Mouse (Mus musculus) heart, embryonic 10.5 days (tissue): ENCODE data around the gene Josd1. TPM values are rescaled to one million over a fixed set of nuclear protein-coding genes. Genes with fewer than 3 reads are reported as not detected.

ENCODE experiments used
- DNase-seq: peaks from one replicate; pipeline ENCODE4 v3.0.0-alpha.2; 2017; ENCODE audit warnings: low spot score
- H3K27ac ChIP-seq: fragments of 300-500 bp; sonication (generic); 2 replicates; pipeline ENCODE4 v1.5.1; 2016; ENCODE audit warnings: mild to moderate bottlenecking
- H3K27me3 ChIP-seq: fragments of 300-500 bp; sonication (generic); 2 replicates; pipeline ENCODE4 v1.6.1; 2016; ENCODE audit warnings: mild to moderate bottlenecking; ENCODE audit not compliant: poor library complexity, insufficient read depth, severe bottlenecking
- H3K36me3 ChIP-seq: fragments of 300-500 bp; sonication (generic); 2 replicates; pipeline ENCODE4 v1.6.1; 2016; ENCODE audit warnings: mild to moderate bottlenecking, moderate library complexity
- H3K4me1 ChIP-seq: fragments of 300-500 bp; sonication (generic); 2 replicates; pipeline ENCODE4 v1.6.1; 2016; ENCODE audit warnings: mild to moderate bottlenecking
- H3K4me3 ChIP-seq: fragments of 300-500 bp; sonication (generic); 2 replicates; pipeline ENCODE4 v1.5.1; 2016; ENCODE audit warnings: mild to moderate bottlenecking, moderate library complexity
- H3K9me3 ChIP-seq: fragments of 300-500 bp; sonication (generic); 2 replicates; pipeline ENCODE4 v1.6.1; 2016; ENCODE audit warnings: mild to moderate bottlenecking, moderate library complexity
- WGBS: fragments of 180-500 bp; shearing (Covaris S2); methylation state at CpG from one replicate; pipeline ENCODE4 v1.1.7; 2016; 5-methylcytosine and 5-hydroxymethylcytosine counted together
- polyA plus RNA-seq: library from polyadenylated mRNA; unstranded; fragments of >200 nt; fragmentation: Nextera tagmentation; extraction: Ambion mirVana; gene quantifications from 2 replicates; pipeline ENCODE4 v1.2.1, GENCODE M21; 2016

The Josd1 gene
- polyA plus RNA-seq, 1 experiment from 2014 or later = 21.0 TPM

DNA sequence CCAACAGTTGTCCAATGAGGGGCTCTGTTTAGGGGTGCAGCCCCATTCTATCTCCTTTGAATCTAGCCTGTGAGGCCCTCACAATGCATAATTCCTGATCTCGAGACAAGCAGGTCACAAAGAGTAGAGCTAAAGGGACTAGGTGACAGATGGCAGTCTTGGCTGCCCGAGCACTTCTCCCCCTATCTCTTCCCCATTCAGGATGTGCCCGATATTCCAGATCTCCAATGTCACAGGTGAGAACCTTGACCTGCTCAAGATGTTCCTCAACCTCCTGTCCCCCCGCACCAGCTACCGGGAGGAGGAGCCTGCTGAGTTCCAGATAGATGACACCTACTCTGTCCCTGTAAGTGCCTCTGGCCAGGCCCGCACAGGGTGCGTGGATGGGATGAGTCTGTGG lies 27.9 kb upstream of the Josd1 start:
- H3K9me3 ChIP-seq = no peaks in the 10 kb centered on the region
- H3K27ac ChIP-seq = no peak overlapping the region
- no peak for DNase-seq
- WGBS = 89% methylated on average over 7 of the region's 7 CpGs
- no peaks in the 10 kb centered on the region for H3K27me3 ChIP-seq
- peaks cover 99% of the 10 kb centered on the region for H3K36me3 ChIP-seq
- no peaks in the 10 kb centered on the region for H3K4me1 ChIP-seq
- H3K4me3 ChIP-seq = no peak overlapping the region

DNA sequence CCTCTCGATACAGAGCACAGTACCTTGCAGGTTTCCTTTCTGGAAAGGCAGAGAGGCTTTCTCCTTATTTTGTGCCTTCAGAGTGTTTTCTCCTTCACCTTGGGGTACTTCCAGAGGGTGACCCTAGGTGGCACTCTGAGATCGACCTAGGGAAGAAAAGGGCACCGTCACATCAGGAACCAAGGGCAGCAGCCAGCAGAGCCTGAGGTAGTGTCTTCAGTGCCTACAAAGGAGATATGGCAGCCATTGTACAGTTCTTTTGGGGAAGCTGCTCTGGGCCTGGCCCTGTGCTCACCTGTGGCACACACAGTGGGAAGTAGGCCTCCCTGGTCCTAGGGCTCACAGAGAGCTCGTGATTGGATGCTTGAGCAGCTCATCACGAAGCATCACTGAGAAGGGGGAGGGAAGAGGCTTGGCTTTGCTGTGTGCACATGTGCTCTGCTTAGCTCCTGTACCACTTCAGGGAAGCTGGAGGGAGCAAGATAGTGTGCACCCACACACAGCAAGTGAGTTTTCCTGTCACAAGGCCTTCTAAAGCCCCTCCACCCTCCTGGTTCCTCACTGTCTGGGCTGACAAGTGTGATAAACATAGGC lies 20.6 kb upstream of the Josd1 start:
- Histone ChIP-seq H3K27ac (no peak overlapping the region), H3K36me3 (peaks cover 64% of the 10 kb centered on the region), H3K27me3 (no peaks in the 10 kb centered on the region), H3K9me3 (no peaks in the 10 kb centered on the region), H3K4me3 (no peak overlapping the region), H3K4me1 (peaks cover 9% of the 10 kb centered on the region; the same call in 1 of the 2 replicates)
- no peak for DNase-seq
- WGBS = 92% methylated on average over 5 of the region's 5 CpGs

DNA sequence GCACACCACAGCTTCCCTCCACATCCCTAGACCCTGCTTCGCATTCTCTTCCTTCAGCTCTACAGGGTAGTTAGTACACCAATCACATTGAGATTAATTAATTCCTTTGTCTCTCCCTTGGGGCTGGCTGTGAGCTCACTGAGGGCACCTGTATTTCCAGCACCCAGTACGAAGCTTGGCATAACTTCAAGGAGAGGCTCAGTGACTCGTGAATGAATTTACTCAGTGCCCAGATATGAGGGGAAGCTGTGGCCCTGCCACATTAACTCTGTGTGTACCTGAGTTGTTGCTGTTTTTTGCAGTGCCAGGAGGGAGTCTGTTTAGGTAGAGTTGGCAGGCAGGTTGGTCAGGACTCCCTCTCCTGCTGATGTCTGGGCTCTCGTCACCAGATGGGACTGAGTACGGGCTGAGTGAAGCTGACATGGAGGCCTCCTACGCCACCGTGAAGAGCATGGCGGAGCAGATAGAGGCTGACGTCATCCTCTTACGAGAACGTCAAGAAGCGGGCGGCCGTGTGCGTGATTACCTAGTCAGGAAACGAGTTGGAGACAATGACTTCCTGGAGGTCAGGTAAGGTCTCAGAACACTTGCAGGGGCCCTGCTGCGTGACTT lies 19.0 kb upstream of the Josd1 start:
- H3K36me3 ChIP-seq = peaks cover 48% of the 10 kb centered on the region
- no peak overlapping the region for H3K27ac ChIP-seq
- 84% methylated on average over 17 of the region's 17 CpGs for WGBS
- no peaks in the 10 kb centered on the region for H3K9me3 ChIP-seq
- H3K27me3 ChIP-seq = no peaks in the 10 kb centered on the region
- H3K4me1 ChIP-seq = peaks cover 9% of the 10 kb centered on the region; the same call in 1 of the 2 replicates
- no peak overlapping the region for H3K4me3 ChIP-seq
- no peak for DNase-seq

DNA sequence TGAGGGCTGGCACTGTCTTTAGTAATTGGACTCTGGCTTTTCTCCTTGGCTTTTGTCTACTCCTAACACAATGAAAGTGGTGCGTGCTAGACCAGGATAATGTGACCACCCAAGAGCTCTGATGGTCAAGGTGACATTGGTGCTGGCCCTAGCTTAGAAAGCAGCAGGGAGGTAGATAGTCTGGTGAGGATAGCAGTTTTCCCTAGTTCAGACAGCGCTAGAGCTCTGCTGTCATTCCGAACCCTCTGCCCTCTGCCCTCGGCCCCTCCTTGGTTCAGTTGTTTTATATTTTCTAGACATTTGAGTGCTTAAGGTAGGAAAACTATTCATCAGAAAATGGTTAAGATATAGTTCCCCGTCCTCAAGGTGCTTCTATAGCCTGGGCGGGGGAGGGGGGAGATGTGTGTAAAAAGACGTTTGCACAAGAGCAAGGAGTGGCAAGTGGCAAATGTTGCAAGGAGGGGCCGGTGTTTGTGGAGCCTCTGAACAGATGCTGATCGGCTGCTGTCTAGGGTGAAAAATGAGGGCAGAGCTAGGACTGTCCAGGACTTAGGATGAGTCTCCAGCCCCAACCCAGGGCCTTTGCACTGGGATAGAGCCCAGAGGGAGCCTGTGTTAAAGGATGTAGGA lies 10.0 kb upstream of the Josd1 start:
- 80% methylated on average over 9 of the region's 9 CpGs for WGBS
- Histone ChIP-seq H3K36me3 (peaks cover 37% of the 10 kb centered on the region), H3K27ac (peak overlapping the region; percentile 56; the same call in 1 of the 2 replicates)

DNA sequence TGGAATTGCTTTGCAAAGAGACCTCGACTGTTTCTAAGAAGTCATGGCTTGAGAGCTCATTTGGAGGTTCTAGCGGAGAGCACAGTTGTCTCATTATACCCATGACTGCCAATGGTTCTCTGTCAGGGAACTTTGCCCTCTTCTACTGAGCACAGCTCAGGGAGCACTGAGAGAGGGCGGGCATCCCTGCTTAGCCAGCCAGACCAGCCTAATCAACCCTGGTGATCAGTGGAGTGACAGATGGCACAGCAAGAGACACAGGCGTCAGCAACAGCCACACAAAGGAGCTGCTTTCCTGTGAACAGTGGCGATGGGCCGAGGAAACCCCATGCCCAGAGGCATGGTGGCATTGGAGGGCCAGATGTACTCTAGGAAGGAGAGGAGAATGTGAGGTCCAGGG lies 9.3 kb upstream of the Josd1 start:
- no peaks in the 10 kb centered on the region for H3K9me3 ChIP-seq
- WGBS = 87% methylated on average over 6 of the region's 6 CpGs
- H3K27ac ChIP-seq = peak overlapping the region; percentile 56; the same call in 1 of the 2 replicates
- DNase-seq = no peak
- H3K4me3 ChIP-seq = no peak overlapping the region
- peaks cover 37% of the 10 kb centered on the region for H3K36me3 ChIP-seq
- no peaks in the 10 kb centered on the region for H3K27me3 ChIP-seq
- H3K4me1 ChIP-seq = peaks cover 41% of the 10 kb centered on the region

More for the DNA sequence above, 10.0 kb upstream of the Josd1 start:
- H3K9me3 ChIP-seq = no peaks in the 10 kb centered on the region
- H3K4me3 ChIP-seq = no peak overlapping the region
- H3K4me1 ChIP-seq = peaks cover 35% of the 10 kb centered on the region
- DNase-seq = no peak
- no peaks in the 10 kb centered on the region for H3K27me3 ChIP-seq

DNA sequence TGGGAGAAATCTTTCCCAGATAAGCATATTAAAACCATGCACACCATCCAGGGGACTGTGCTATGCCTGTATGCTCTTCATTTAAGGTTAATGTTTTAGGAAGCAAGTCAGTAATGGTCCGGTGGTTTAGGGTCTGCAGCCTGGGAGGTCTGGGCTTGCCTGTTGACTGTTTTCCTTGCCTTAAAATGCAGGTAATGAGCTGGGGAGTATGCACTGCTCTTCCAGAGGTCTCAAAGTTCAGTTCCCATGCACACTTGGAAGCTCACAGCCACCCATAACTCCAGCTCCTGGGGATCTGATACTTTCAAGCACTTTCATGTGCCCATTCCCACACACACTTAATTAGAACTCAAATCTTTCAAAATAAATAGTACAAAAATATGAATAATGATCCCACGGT lies 8.8 kb upstream of the Josd1 start:
- 95% methylated on average over 2 of the region's 2 CpGs for WGBS
- Histone ChIP-seq H3K27ac (no peak overlapping the region), H3K4me3 (no peak overlapping the region), H3K27me3 (no peaks in the 10 kb centered on the region), H3K9me3 (no peaks in the 10 kb centered on the region), H3K4me1 (peaks cover 46% of the 10 kb centered on the region), H3K36me3 (peaks cover 37% of the 10 kb centered on the region)
- DNase-seq = no peak

DNA sequence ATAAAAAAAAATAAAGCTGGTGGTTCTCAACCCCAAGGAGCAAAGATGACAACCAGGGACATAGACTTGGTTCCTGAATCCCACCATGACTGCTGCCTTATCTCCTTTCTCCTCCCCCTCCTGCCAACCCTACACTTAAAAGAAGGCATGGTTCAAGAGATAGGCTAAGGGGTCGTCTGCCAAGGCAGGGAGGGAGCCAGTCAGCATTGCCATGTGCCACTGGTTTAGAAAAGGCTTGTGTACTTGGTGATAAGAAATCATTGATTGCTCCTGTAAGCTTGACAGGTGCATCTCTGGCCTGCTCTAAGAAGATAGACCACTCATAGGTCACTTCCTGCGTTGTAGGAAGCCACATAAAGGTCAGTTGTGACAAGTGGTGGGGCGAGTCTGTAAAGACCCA lies 7.8 kb upstream of the Josd1 start:
- Histone ChIP-seq H3K4me3 (no peak overlapping the region), H3K36me3 (peaks cover 37% of the 10 kb centered on the region), H3K4me1 (peaks cover 52% of the 10 kb centered on the region), H3K27ac (0 out of 2 replicates have a peak overlapping the region, but pooled peaks have one; percentile 22), H3K27me3 (no peaks in the 10 kb centered on the region), H3K9me3 (no peaks in the 10 kb centered on the region)
- WGBS = 40% methylated on average over 3 of the region's 3 CpGs
- no peak for DNase-seq

DNA sequence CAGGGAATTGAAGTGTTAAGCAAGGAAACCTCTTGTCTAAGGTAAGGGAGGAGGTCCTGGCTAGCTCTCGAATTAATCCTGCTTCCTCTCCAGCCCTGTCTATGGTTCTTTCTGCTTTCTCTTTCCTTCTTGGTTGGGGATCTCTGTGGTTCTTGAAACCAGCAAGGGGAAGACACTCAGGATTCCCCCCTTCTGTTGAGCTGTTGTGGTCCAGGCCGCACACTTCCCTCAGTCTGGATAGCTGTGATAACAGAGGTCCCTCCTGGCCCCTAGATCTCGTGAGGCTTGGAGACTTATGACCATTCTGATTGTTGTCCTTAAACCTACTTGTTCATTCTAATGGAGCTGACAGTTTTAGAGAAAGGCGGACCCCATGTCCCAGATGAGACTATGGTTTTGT lies 6.8 kb upstream of the Josd1 start:
- Histone ChIP-seq H3K27ac (peak overlapping the region; percentile 65; the same call in 1 of the 2 replicates), H3K4me1 (peaks cover 54% of the 10 kb centered on the region)
- WGBS = 74% methylated on average over 4 of the region's 4 CpGs

DNA sequence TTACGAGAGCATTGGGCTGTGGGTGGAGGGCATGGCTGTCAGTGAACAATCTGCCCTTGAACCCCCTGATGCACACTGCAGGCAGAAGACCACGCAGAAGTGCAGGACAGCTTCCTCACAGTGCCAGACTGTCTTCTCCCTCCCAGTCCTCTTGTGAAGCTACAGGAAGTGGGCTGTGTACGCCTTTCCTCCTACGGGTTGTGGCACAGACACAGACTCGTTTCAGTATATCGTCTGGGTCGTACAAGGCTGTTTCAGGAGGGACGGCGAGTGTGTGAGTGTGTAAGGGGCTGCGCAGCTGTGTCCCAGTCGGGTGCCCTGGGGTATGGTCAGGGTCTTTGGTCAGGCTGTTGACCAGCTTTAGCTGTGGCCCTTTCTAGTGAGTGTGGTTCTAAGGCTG lies 6.0 kb upstream of the Josd1 start:
- peaks cover 57% of the 10 kb centered on the region for H3K4me1 ChIP-seq
- WGBS = 72% methylated on average over 11 of the region's 11 CpGs
- H3K27ac ChIP-seq = peak overlapping the region; percentile 65; the same call in 1 of the 2 replicates
- H3K27me3 ChIP-seq = no peaks in the 10 kb centered on the region
- peak overlapping the region; percentile 22; the same call in 1 of the 2 replicates for H3K4me3 ChIP-seq
- peaks cover 30% of the 10 kb centered on the region for H3K36me3 ChIP-seq
- DNase-seq = no peak
- H3K9me3 ChIP-seq = no peaks in the 10 kb centered on the region

More for the DNA sequence above, 6.8 kb upstream of the Josd1 start:
- no peak for DNase-seq
- no peak overlapping the region for H3K4me3 ChIP-seq
- H3K36me3 ChIP-seq = peaks cover 36% of the 10 kb centered on the region
- no peaks in the 10 kb centered on the region for H3K27me3 ChIP-seq
- H3K9me3 ChIP-seq = no peaks in the 10 kb centered on the region

DNA sequence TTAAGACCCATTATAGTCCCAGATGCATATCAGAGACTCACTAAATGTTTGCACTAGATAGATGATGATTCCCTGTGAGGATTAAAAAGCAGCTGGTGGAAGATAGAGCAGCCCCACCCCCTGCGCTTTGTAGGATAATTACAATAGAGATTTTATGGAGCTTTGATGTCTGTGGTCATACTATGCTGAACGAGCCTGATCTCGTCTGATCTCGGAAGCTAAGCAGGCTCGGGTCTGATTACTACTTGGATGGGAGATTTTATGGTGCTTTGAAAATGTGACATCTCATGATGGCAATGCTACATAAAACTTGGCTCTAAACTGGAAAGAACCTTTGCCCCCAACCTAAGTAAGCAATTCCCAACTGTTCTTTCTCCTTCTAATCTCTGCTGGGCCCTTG lies 4.6 kb upstream of the Josd1 start:
- H3K4me3 ChIP-seq = no peak overlapping the region
- H3K4me1 ChIP-seq = peaks cover 53% of the 10 kb centered on the region
- peaks cover 28% of the 10 kb centered on the region for H3K36me3 ChIP-seq
- H3K9me3 ChIP-seq = no peaks in the 10 kb centered on the region
- H3K27ac ChIP-seq = no peak overlapping the region
- WGBS = 83% methylated on average over 5 of the region's 5 CpGs
- H3K27me3 ChIP-seq = no peaks in the 10 kb centered on the region
- DNase-seq = no peak

DNA sequence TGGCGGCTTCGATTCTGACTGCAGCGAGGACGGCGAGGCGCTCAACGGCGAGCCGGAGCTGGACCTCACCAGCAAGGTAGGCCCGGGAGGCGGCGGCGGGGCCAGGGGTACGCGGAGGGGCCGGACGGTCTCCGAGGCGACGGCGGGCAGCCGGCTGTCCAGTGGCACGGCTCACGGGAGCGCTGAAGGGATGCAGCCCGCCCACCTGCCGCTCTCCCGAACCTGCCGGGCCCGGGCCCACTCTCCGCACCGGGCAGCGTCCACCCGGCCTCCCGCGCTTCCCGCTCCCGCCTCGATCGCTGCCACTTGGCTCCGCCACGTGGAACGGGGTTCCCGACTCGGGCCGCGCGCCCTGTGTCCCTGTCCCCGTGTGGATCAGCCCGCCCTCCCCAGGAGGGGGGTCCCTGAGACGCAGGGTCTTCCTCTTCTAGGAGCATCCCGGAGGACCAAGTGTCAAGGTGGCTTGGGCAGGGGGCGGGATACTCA lies 3.3 kb upstream of the Josd1 start:
- Histone ChIP-seq H3K36me3 (peaks cover 18% of the 10 kb centered on the region), H3K9me3 (no peaks in the 10 kb centered on the region), H3K4me1 (peaks cover 54% of the 10 kb centered on the region), H3K27me3 (no peaks in the 10 kb centered on the region), H3K4me3 (peak overlapping the region; percentile 94), H3K27ac (peak overlapping the region; percentile 95)
- DNase-seq = no peak
- under 1% methylated on average over 53 of the region's 53 CpGs for WGBS

DNA sequence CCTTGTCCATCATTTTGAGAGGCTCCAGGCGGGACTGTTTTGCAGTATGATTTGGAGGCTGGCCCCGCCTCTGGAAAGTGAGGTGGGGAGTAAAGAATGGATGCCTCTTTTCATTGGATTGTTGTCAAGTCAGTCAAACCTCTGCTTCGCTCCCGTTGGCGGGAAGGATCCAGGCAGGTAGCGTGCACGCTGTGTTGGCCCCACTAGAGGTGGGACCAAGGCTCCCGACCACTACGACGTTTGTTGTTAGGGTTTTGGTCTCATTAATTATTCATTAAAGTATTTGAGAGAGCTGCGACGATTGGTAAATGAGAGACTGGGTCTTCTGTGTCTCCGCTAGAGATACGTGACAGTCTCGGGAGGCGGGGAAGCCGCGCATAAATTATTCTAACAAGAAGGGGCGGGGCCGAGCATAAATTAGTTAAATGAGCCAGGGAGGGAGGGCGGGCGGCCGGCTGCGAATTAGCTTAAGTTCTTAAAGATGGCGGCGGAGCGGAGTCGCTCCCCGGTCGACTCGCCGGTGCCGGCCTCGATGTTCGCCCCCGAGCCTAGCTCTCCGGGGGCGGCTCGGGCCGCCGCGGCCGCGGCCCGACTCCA lies 2.8 kb upstream of the Josd1 start, which contains the start of gene Gtpbp1:
Gtpbp1 (plus strand) TSS at position 420 of the 597 bp plus-strand sequence.
- Histone ChIP-seq H3K4me1 (peaks cover 57% of the 10 kb centered on the region), H3K27me3 (no peaks in the 10 kb centered on the region), H3K36me3 (peaks cover 17% of the 10 kb centered on the region), H3K9me3 (no peaks in the 10 kb centered on the region), H3K27ac (peak within 1 kb of the TSS; percentile 95), H3K4me3 (peak within 1 kb of the TSS; percentile 94)
- peak; percentile 100 for DNase-seq
- 0% methylated on average over 45 of the region's 45 CpGs for WGBS
